Mouse (Mus musculus) cortical plate, adult 2 months (tissue): ENCODE measurements around the gene Olfr9. TPM values are rescaled to one million over a fixed set of nuclear protein-coding genes. Genes with fewer than 3 reads are reported as not detected.
"Not testable (repeated sequence)": the region's sequence is repeated elsewhere in the genome, so short reads cannot be mapped to it uniquely, and the experiment has no call there.

Experiments used
- H3K27ac ChIP-seq: fragments of 200-500 bp; 2 replicates; pipeline ENCODE4 v1.5.1; 2012; ENCODE audit warnings: low read length, control low read depth, inconsistent platforms; ENCODE audit not compliant: insufficient read depth
- H3K4me1 ChIP-seq: fragments of 200-500 bp; 2 replicates; pipeline ENCODE4 v1.6.1; 2011; ENCODE audit warnings: low read length; ENCODE audit not compliant: control insufficient read depth, insufficient read depth
- H3K4me3 ChIP-seq: fragments of 200-500 bp; 2 replicates; pipeline ENCODE4 v1.5.1; 2011; ENCODE audit warnings: mild to moderate bottlenecking, low read length, control low read depth; ENCODE audit not compliant: insufficient read depth
- CTCF ChIP-seq: fragments of 200-500 bp; IDR thresholded peaks from 2 replicates; pipeline ENCODE4 v1.5.1; 2011; ENCODE audit warnings: mild to moderate bottlenecking, control low read depth, low read length; ENCODE audit not compliant: insufficient read depth; ENCODE audit errors: extremely low read depth
- POLR2A ChIP-seq: fragments of 200-500 bp; IDR thresholded peaks from 2 replicates; pipeline ENCODE4 v1.6.1; 2011; ENCODE audit warnings: mild to moderate bottlenecking, low read length, control low read depth; ENCODE audit not compliant: insufficient read depth; ENCODE audit errors: extremely low read depth
- polyA plus RNA-seq: library from polyadenylated mRNA; depleted of rRNA; stranded (reverse); fragments of >200 nt; gene quantifications from 2 replicates; pipeline ENCODE4 v1.2.3, GENCODE M21; 2012

Olfr9 gene
- polyA plus RNA-seq, 1 experiment = not detected

GRCm38 (mm10) chr10:128968341-128968749 lies 20.9 kb upstream of the Olfr9 start:
- no peaks in the 10 kb centered on the region for H3K4me1 ChIP-seq
- no peak overlapping the region for H3K27ac ChIP-seq
- no peak overlapping the region for H3K4me3 ChIP-seq
- TF ChIP-seq CTCF (no peak), POLR2A (no peak)

GRCm38 (mm10) chr10:128970740-128971250 lies 18.4 kb upstream of the Olfr9 start:
- H3K4me3 ChIP-seq = no peak overlapping the region
- H3K4me1 ChIP-seq = no peaks in the 10 kb centered on the region
- no peak overlapping the region for H3K27ac ChIP-seq
- TF ChIP-seq POLR2A = no peak
- no peak for TF ChIP-seq CTCF

- peaks cover 1% of the 10 kb centered on the region; the same call in 1 of the 2 replicates for H3K4me1 ChIP-seq
- TF ChIP-seq POLR2A (no peak), CTCF (no peak)
- H3K27ac ChIP-seq = no peak overlapping the region
- H3K4me3 ChIP-seq = no peak overlapping the region
Observed at GRCm38 (mm10) chr10:128972841-128973240, 16.4 kb upstream of the Olfr9 start.

- H3K4me1 ChIP-seq = peaks cover 1% of the 10 kb centered on the region; the same call in 1 of the 2 replicates
- TF ChIP-seq CTCF (no peak), POLR2A (no peak)
Observed at GRCm38 (mm10) chr10:128976395-128976794, 12.8 kb upstream of the Olfr9 start.

GRCm38 (mm10) chr10:128977522-128978114 lies 11.6 kb upstream of the Olfr9 start:
- TF ChIP-seq CTCF (peak; percentile 92), POLR2A (no peak)
- H3K27ac ChIP-seq = no peak overlapping the region
- H3K4me3 ChIP-seq = no peak overlapping the region
- H3K4me1 ChIP-seq = peaks cover 1% of the 10 kb centered on the region; the same call in 1 of the 2 replicates

More at GRCm38 (mm10) chr10:128976395-128976794, 12.8 kb upstream of the Olfr9 start:
- no peak overlapping the region for H3K27ac ChIP-seq
- H3K4me3 ChIP-seq = no peak overlapping the region

GRCm38 (mm10) chr10:128980644-128981365 lies 8.4 kb upstream of the Olfr9 start:
- no peak for TF ChIP-seq CTCF
- no peak for TF ChIP-seq POLR2A
- no peak overlapping the region for H3K4me3 ChIP-seq
- H3K27ac ChIP-seq = no peak overlapping the region
- H3K4me1 ChIP-seq = peaks cover 1% of the 10 kb centered on the region; the same call in 1 of the 2 replicates

GRCm38 (mm10) chr10:128990129-128990850 lies 1.1 kb downstream of the Olfr9 start:
- not testable (repeated sequence) for H3K27ac ChIP-seq, H3K4me3 ChIP-seq, H3K4me1 ChIP-seq

- Histone ChIP-seq H3K4me1 (no peaks in the 10 kb centered on the region), H3K27ac (no peak overlapping the region), H3K4me3 (no peak overlapping the region)
- TF ChIP-seq CTCF = no peak
- TF ChIP-seq POLR2A = no peak
Observed at GRCm38 (mm10) chr10:128990994-128991393, 1.8 kb downstream of the Olfr9 start.

- TF ChIP-seq CTCF = no peak
- no peak for TF ChIP-seq POLR2A
- Histone ChIP-seq H3K4me3 (no peak overlapping the region), H3K4me1 (no peaks in the 10 kb centered on the region), H3K27ac (no peak overlapping the region)
Observed at GRCm38 (mm10) chr10:128995796-128996195, 6.6 kb downstream of the Olfr9 start.
